9 mouse cellular contexts compared by ENCODE assay signal in genomic region chr19:15513197-15513596, GRCm38 (mm10).
"Had no signal": no experiment of that assay in that cellular context is flagged by ENCODE, and none has a peak within 500 bp of the region (broad histone marks: within the 10 kb centered on the region; RNA-seq: fewer than 3 reads in every experiment).

No protein-coding gene starts in this region.

- DNase-seq: kidney, adult 2 months; kidney, postnatal 25 days; left cerebral cortex, postnatal 4 days; liver, postnatal 0 days; lung, embryonic 14.5 days; lung, postnatal 36 days; retina, postnatal 1 day; spleen, adult 18-20 months; thymus, postnatal 25 days had no signal
